9 mouse cellular contexts compared by ENCODE assay signal in genomic region chr17:65701356-65701755, GRCm38 (mm10). TPM values are rescaled to one million over a fixed set of nuclear protein-coding genes. Genes with fewer than 3 reads are reported as not detected.
DNase-seq lines count a peak whose midpoint lies in the region; ATAC-seq and TF ChIP-seq lines count a peak whose summit lies in the region.
"Had no signal": no experiment of that assay in that cellular context is flagged by ENCODE, and none has a peak within 500 bp of the region (broad histone marks: within the 10 kb centered on the region; RNA-seq: fewer than 3 reads in every experiment).

No protein-coding gene starts in this region.

- H3K9me3 ChIP-seq in heart, embryonic 14.5 days (ENCODE audit: control insufficient read depth, low read length) = no peaks in the 10 kb centered on the region
- no peaks in the 10 kb centered on the region for H3K9me3 ChIP-seq in heart, embryonic 10.5 days
- no peaks in the 10 kb centered on the region for H3K9me3 ChIP-seq in midbrain, embryonic 13.5 days
- no peaks in the 10 kb centered on the region for H3K9me3 ChIP-seq in midbrain, embryonic 11.5 days (ENCODE audit: control insufficient read depth, low read length)
- no peaks in the 10 kb centered on the region for H3K9me3 ChIP-seq in intestine, embryonic 16.5 days (ENCODE audit: control insufficient read depth, low read length)
- no peaks in the 10 kb centered on the region for H3K9me3 ChIP-seq in stomach, postnatal 0 days (ENCODE audit: control insufficient read depth, low read length)

- TF ChIP-seq CTCF in stomach, postnatal 0 days (IDR thresholded peaks at IDR 0.05; ENCODE audit: low read depth) = no peak

- no peak for TF ChIP-seq EP300 in stomach, postnatal 0 days (optimal IDR thresholded peaks at IDR 0.05)

- no peak for ATAC-seq in heart, embryonic 14.5 days (ENCODE audit: insufficient number of reproducible peaks, insufficient read depth, low FRiP score, low read depth)
- no peak for ATAC-seq in midbrain, embryonic 13.5 days
- ATAC-seq in midbrain, embryonic 11.5 days (ENCODE audit: low FRiP score) = no peak
- ATAC-seq in intestine, embryonic 16.5 days = no peak
- no peak for ATAC-seq in stomach, postnatal 0 days (ENCODE audit: low FRiP score, low TSS enrichment)

- H3K4me3 ChIP-seq in heart, embryonic 14.5 days (ENCODE audit: control insufficient read depth in 1 of 2, insufficient read depth in 1 of 2, low read depth in 1 of 2, low read length in 2 of 2) = no peak overlapping the region
- H3K4me3 ChIP-seq in heart, embryonic 10.5 days = no peak overlapping the region
- H3K4me3 ChIP-seq in midbrain, embryonic 13.5 days (replicated peaks) = no peak overlapping the region
- H3K4me3 ChIP-seq in midbrain, embryonic 11.5 days (ENCODE audit: low read depth, low read length) = no peak overlapping the region
- no peak overlapping the region for H3K4me3 ChIP-seq in intestine, embryonic 16.5 days (ENCODE audit: low read length)
- H3K4me3 ChIP-seq in stomach, postnatal 0 days (ENCODE audit: low read depth, low read length) = no peak overlapping the region

- no peaks in the 10 kb centered on the region for H3K27me3 ChIP-seq in heart, embryonic 14.5 days (ENCODE audit: control insufficient read depth, insufficient read depth, low read length)
- H3K27me3 ChIP-seq in heart, embryonic 10.5 days (ENCODE audit: insufficient read depth, poor library complexity, severe bottlenecking) = no peaks in the 10 kb centered on the region
- no peaks in the 10 kb centered on the region for H3K27me3 ChIP-seq in midbrain, embryonic 13.5 days
- H3K27me3 ChIP-seq in midbrain, embryonic 11.5 days (ENCODE audit: control insufficient read depth, insufficient read depth, low read length) = no peaks in the 10 kb centered on the region
- no peaks in the 10 kb centered on the region for H3K27me3 ChIP-seq in intestine, embryonic 16.5 days (replicated peaks; ENCODE audit: control insufficient read depth, insufficient read depth, low read length)
- no peaks in the 10 kb centered on the region for H3K27me3 ChIP-seq in stomach, postnatal 0 days (ENCODE audit: control insufficient read depth, insufficient read depth, low read length)

- no peak for DNase-seq in heart, embryonic 10.5 days (ENCODE audit: low spot score)
- DNase-seq in midbrain, embryonic 11.5 days (ENCODE audit: low spot score, missing footprints) = no peak
- peak; percentile 10 for DNase-seq in stomach, postnatal 0 days (ENCODE audit: low spot score)
- DNase-seq in layer of hippocampus, postnatal 14 days (ENCODE audit: low spot score in 2 of 2) = no peak
- no peak for DNase-seq in layer of hippocampus, adult 18-20 months (ENCODE audit: low spot score in 2 of 2)

- no peak overlapping the region for H3K9ac ChIP-seq in heart, embryonic 14.5 days (ENCODE audit: low read length)
- no peak overlapping the region for H3K9ac ChIP-seq in midbrain, embryonic 13.5 days (replicated peaks)
- no peak overlapping the region for H3K9ac ChIP-seq in midbrain, embryonic 11.5 days (ENCODE audit: low read length)
- no peak overlapping the region for H3K9ac ChIP-seq in intestine, embryonic 16.5 days (ENCODE audit: low read depth, low read length)
- no peak overlapping the region for H3K9ac ChIP-seq in stomach, postnatal 0 days (ENCODE audit: low read length)

- H3K4me1 ChIP-seq in heart, embryonic 14.5 days (ENCODE audit: control insufficient read depth in 2 of 2, insufficient read depth in 2 of 2, low read length in 2 of 2) = peaks cover 15 to 18% of the 10 kb centered on the region in 2 experiments
- H3K4me1 ChIP-seq in heart, embryonic 10.5 days = peaks cover 15% of the 10 kb centered on the region
- peaks cover 30% of the 10 kb centered on the region for H3K4me1 ChIP-seq in midbrain, embryonic 13.5 days (replicated peaks)
- H3K4me1 ChIP-seq in midbrain, embryonic 11.5 days (ENCODE audit: control insufficient read depth, insufficient read depth, low read length) = peaks cover 3% of the 10 kb centered on the region; the same call in 1 of the 2 replicates
- peaks cover 8% of the 10 kb centered on the region for H3K4me1 ChIP-seq in intestine, embryonic 16.5 days (ENCODE audit: control insufficient read depth, insufficient read depth, low read length)
- H3K4me1 ChIP-seq in stomach, postnatal 0 days (replicated peaks; ENCODE audit: control insufficient read depth, insufficient read depth) = 0 out of 2 replicates have a peak, but pooled peaks cover 2% of the 10 kb centered on the region

- WGBS in heart, embryonic 14.5 days = 59% methylated on average over 8 of the region's 8 CpGs
- 80% methylated on average over 8 of the region's 8 CpGs for WGBS in heart, embryonic 10.5 days
- 91% methylated on average over 8 of the region's 8 CpGs for WGBS in midbrain, embryonic 13.5 days
- WGBS in midbrain, embryonic 11.5 days = 91% methylated on average over 8 of the region's 8 CpGs
- WGBS in intestine, embryonic 16.5 days = 69% methylated on average over 8 of the region's 8 CpGs
- 68% methylated on average over 8 of the region's 8 CpGs for WGBS in stomach, postnatal 0 days

- peaks cover 7% of the 10 kb centered on the region; the same call in 1 of the 2 replicates for H3K36me3 ChIP-seq in heart, embryonic 14.5 days (ENCODE audit: control insufficient read depth, insufficient read depth, low read length)
- H3K36me3 ChIP-seq in heart, embryonic 10.5 days = no peaks in the 10 kb centered on the region; the same call in 1 of the 2 replicates
- peaks cover 13% of the 10 kb centered on the region for H3K36me3 ChIP-seq in midbrain, embryonic 13.5 days
- no peaks in the 10 kb centered on the region; the same call in 1 of the 2 replicates for H3K36me3 ChIP-seq in midbrain, embryonic 11.5 days (ENCODE audit: control insufficient read depth, insufficient read depth, low read length)
- no peaks in the 10 kb centered on the region for H3K36me3 ChIP-seq in intestine, embryonic 16.5 days (ENCODE audit: control insufficient read depth, insufficient read depth, low read length)
- H3K36me3 ChIP-seq in stomach, postnatal 0 days (ENCODE audit: control insufficient read depth, insufficient read depth, low read length) = no peaks in the 10 kb centered on the region

- H3K27ac ChIP-seq in heart, embryonic 14.5 days (replicated peaks in 1 of 2; ENCODE audit: control insufficient read depth in 1 of 2, insufficient read depth in 1 of 2, low read depth in 2 of 2, low read length in 2 of 2) = peak overlapping the region; percentile 77 to 94
- H3K27ac ChIP-seq in heart, embryonic 10.5 days = no peak overlapping the region
- H3K27ac ChIP-seq in midbrain, embryonic 13.5 days = peak overlapping the region; percentile 86
- no peak overlapping the region for H3K27ac ChIP-seq in midbrain, embryonic 11.5 days (ENCODE audit: low read depth, low read length)
- H3K27ac ChIP-seq in intestine, embryonic 16.5 days (ENCODE audit: low read length) = peak overlapping the region; percentile 79
- peak overlapping the region; percentile 70 for H3K27ac ChIP-seq in stomach, postnatal 0 days (replicated peaks)

- no peak overlapping the region for H3K4me2 ChIP-seq in heart, embryonic 14.5 days (ENCODE audit: low read length)
- no peak overlapping the region for H3K4me2 ChIP-seq in midbrain, embryonic 13.5 days (replicated peaks)
- H3K4me2 ChIP-seq in midbrain, embryonic 11.5 days = no peak overlapping the region
- H3K4me2 ChIP-seq in intestine, embryonic 16.5 days (ENCODE audit: low read depth, low read length) = no peak overlapping the region
- H3K4me2 ChIP-seq in stomach, postnatal 0 days (replicated peaks; ENCODE audit: low read depth) = peak overlapping the region; percentile 9; the same call in 1 of the 2 replicates

RNA-seq across cellular contexts. Expression of gene Txndc2, which starts 59.4 kb away (rescaled TPM):
- polyA plus RNA-seq in heart, embryonic 14.5 days (2014; fragmentation: Nextera tagmentation; extraction: Ambion mirVana) = not detected in 2 replicates
- polyA plus RNA-seq in heart, embryonic 10.5 days (2016; fragmentation: Nextera tagmentation; extraction: Ambion mirVana) = 0.12 TPM in 1 of 2 replicates, not detected in the other
- polyA plus RNA-seq in midbrain, embryonic 13.5 days (2015; fragmentation: Nextera tagmentation; extraction: Ambion mirVana) = 0.26 TPM in 1 of 2 replicates, not detected in the other
- 0.12 and 0.18 TPM in 2 replicates for polyA plus RNA-seq in midbrain, embryonic 11.5 days (2014; fragmentation: Nextera tagmentation; extraction: Ambion mirVana)
- not detected in 2 replicates for polyA plus RNA-seq in intestine, embryonic 16.5 days (2015; fragmentation: Nextera tagmentation; extraction: Ambion mirVana)
- polyA plus RNA-seq in stomach, postnatal 0 days (2015; fragmentation: Nextera tagmentation; extraction: Ambion mirVana) = not detected in 2 replicates
- under 1 TPM in 1 of 2 experiments, not detected in 1; 0.36 TPM for total RNA-seq in layer of hippocampus, postnatal 14 days (2021)
- total RNA-seq in layer of hippocampus, adult 18-20 months (2021) = not detected
- total RNA-seq: megakaryocyte-erythroid progenitor cell, adult 5-6 weeks had no signal

Comparison
In these comparisons a context has a peak if more than half of its experiments do, and no peak if none do; other contexts are left out.
1. H3K27ac ChIP-seq: peak in heart, embryonic 14.5 days (2 of 2), midbrain, embryonic 13.5 days (single experiment), intestine, embryonic 16.5 days (single experiment) and stomach, postnatal 0 days (single experiment); none in heart, embryonic 10.5 days (single experiment) and midbrain, embryonic 11.5 days (single experiment).